ENCODE assay signal across 12 mouse cellular contexts in the genomic region with DNA sequence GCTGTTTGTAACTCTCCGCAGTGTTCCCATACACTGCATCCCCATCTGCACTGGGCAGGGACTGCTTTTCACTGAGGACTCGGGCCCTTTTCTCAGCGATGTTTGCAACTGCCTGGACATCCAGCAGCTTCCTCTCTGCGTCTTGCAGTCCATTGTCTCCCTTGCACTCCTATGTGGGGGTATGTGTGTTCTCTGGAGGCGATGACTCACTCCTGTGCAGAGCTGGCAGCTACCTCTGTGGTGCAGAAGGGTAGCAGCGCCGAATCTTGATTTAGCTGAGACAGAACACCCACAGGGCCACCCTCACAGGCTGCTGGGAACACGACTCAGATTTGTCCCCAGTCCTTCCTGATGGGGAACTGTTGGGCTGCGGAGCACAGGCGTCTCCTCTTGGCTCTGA. TPM values are rescaled to one million over a fixed set of nuclear protein-coding genes. Genes with fewer than 3 reads are reported as not detected.
DNase-seq lines count a peak whose midpoint lies in the region; TF ChIP-seq lines count a peak whose summit lies in the region.
"Had no signal": no experiment of that assay in that cellular context is flagged by ENCODE, and none has a peak within 500 bp of the region (broad histone marks: within the 10 kb centered on the region; RNA-seq: fewer than 3 reads in every experiment).

No protein-coding gene starts in this region.

- DNase-seq in left cerebral cortex, adult 2 months (ENCODE audit: extremely low spot score in 1 of 2, low spot score in 2 of 2): peak; percentile 76 to 80
- no peak for DNase-seq in left cerebral cortex, adult 11 months (ENCODE audit: low spot score)
- peak; percentile 20 for DNase-seq in R1 (ENCODE audit: low read depth, low spot score)
- peak; percentile 90 to 91 for DNase-seq in left cerebral cortex, adult 9 months (ENCODE audit: low spot score in 2 of 2)
- DNase-seq in heart, postnatal 14 days: no peak
- DNase-seq in kidney, postnatal 25 days: no peak
- no peak for DNase-seq in cerebellum, postnatal 14 days
- DNase-seq: kidney, adult 11 months; liver, embryonic 13.5 days; lung, postnatal 14 days had no signal

- peak overlapping the region; percentile 90 for H3K27ac ChIP-seq in left cerebral cortex, adult 2 months
- H3K27ac ChIP-seq: hindbrain, embryonic 14.5 days; liver, embryonic 13.5 days; midbrain, embryonic 13.5 days had no signal

- no peak overlapping the region for H3K4me3 ChIP-seq in left cerebral cortex, adult 2 months
- H3K4me3 ChIP-seq: liver, embryonic 13.5 days; midbrain, embryonic 13.5 days had no signal

- intact Hi-C loops in left cerebral cortex, adult 2 months (cut with DNase I): no loop called here
- intact Hi-C loops in heart, postnatal 14 days (cut with DNase I): no loop called here

- TF ChIP-seq CTCF in left cerebral cortex, adult 2 months (IDR thresholded peaks at IDR 0.05): no peak

RNA-seq across cellular contexts. Expression of gene Polg, which starts 20.4 kb away (rescaled TPM):
- 100 to 1,000 TPM in 1 of 2 experiments, 10 to 100 TPM in 1; 86.7 to 100 TPM for total RNA-seq in left cerebral cortex, adult 2 months (2021)
- total RNA-seq in heart, postnatal 14 days (2021): 10 to 100 TPM; 51.4 to 54.7 TPM

Comparison
In these comparisons a context has a peak if more than half of its experiments do, and no peak if none do; other contexts are left out.
1. DNase-seq: peak in left cerebral cortex, adult 2 months (2 of 2), R1 (single experiment) and left cerebral cortex, adult 9 months (2 of 2); none in left cerebral cortex, adult 11 months (single experiment), heart, postnatal 14 days (0 of 2), kidney, postnatal 25 days (0 of 2) and cerebellum, postnatal 14 days (0 of 2).